Mouse (Mus musculus): ENCODE data around the gene Soat2. TPM values are rescaled to one million over a fixed set of nuclear protein-coding genes. Genes with fewer than 3 reads are reported as not detected.

Gene Soat2
- polyA plus RNA-seq, 1 experiment from 2014 or later, result 6.0 TPM

- WGBS, result 75% methylated on average over 19 of the region's 19 CpGs
- ATAC-seq (ENCODE audit: low FRiP score, low TSS enrichment), result peak; percentile 30
- peaks cover 21% of the 10 kb centered on the region for H3K36me3 ChIP-seq (ENCODE audit: control insufficient read depth, insufficient read depth, low read length)
These were observed 32.6 kb upstream of the Soat2 start for GRCm38 (mm10) chr15:102117461-102118443.

GRCm38 (mm10) chr15:102118591-102118990 is 31.7 kb upstream of the Soat2 start:
- Histone ChIP-seq H3K4me3 (ENCODE audit: low read depth, low read length) (no peak overlapping the region), H3K4me1 (replicated peaks; ENCODE audit: control insufficient read depth, insufficient read depth) (no peaks in the 10 kb centered on the region), H3K27ac (replicated peaks) (no peak overlapping the region), H3K9me3 (ENCODE audit: control insufficient read depth, low read length) (no peaks in the 10 kb centered on the region), H3K36me3 (ENCODE audit: control insufficient read depth, insufficient read depth, low read length) (peaks cover 19% of the 10 kb centered on the region), H3K4me2 (replicated peaks; ENCODE audit: low read depth) (no peak overlapping the region), H3K27me3 (ENCODE audit: control insufficient read depth, insufficient read depth, low read length) (no peaks in the 10 kb centered on the region), H3K9ac (ENCODE audit: low read length) (no peak overlapping the region)
- no peak for ATAC-seq (ENCODE audit: low FRiP score, low TSS enrichment)
- 88% methylated on average over 4 of the region's 4 CpGs for WGBS
- no peak for DNase-seq (ENCODE audit: low spot score)
- TF ChIP-seq EP300 (optimal IDR thresholded peaks at IDR 0.05) (no peak), CTCF (IDR thresholded peaks at IDR 0.05; ENCODE audit: low read depth) (no peak)

More at GRCm38 (mm10) chr15:102117461-102118443, 32.6 kb upstream of the Soat2 start:
- Histone ChIP-seq H3K4me3 (ENCODE audit: low read depth, low read length) (no peak overlapping the region), H3K4me2 (replicated peaks; ENCODE audit: low read depth) (no peak overlapping the region), H3K4me1 (replicated peaks; ENCODE audit: control insufficient read depth, insufficient read depth) (no peaks in the 10 kb centered on the region), H3K27me3 (ENCODE audit: control insufficient read depth, insufficient read depth, low read length) (no peaks in the 10 kb centered on the region), H3K9me3 (ENCODE audit: control insufficient read depth, low read length) (no peaks in the 10 kb centered on the region), H3K9ac (ENCODE audit: low read length) (no peak overlapping the region), H3K27ac (replicated peaks) (no peak overlapping the region; the same call in 1 of the 2 replicates)
- DNase-seq (ENCODE audit: low spot score), result no peak
- peak; percentile 73 for TF ChIP-seq CTCF (IDR thresholded peaks at IDR 0.05; ENCODE audit: low read depth)
- TF ChIP-seq EP300 (optimal IDR thresholded peaks at IDR 0.05), result no peak

- Histone ChIP-seq H3K27ac (replicated peaks) (no peak overlapping the region), H3K9ac (ENCODE audit: low read length) (no peak overlapping the region), H3K4me3 (ENCODE audit: low read depth, low read length) (no peak overlapping the region), H3K27me3 (ENCODE audit: control insufficient read depth, insufficient read depth, low read length) (no peaks in the 10 kb centered on the region), H3K9me3 (ENCODE audit: control insufficient read depth, low read length) (no peaks in the 10 kb centered on the region), H3K4me1 (replicated peaks; ENCODE audit: control insufficient read depth, insufficient read depth) (no peaks in the 10 kb centered on the region), H3K4me2 (replicated peaks; ENCODE audit: low read depth) (no peak overlapping the region), H3K36me3 (ENCODE audit: control insufficient read depth, insufficient read depth, low read length) (peaks cover 18% of the 10 kb centered on the region)
- ATAC-seq (ENCODE audit: low FRiP score, low TSS enrichment), result no peak
- 72% methylated on average over 8 of the region's 8 CpGs for WGBS
- DNase-seq (ENCODE audit: low spot score), result no peak
- TF ChIP-seq EP300 (optimal IDR thresholded peaks at IDR 0.05), result no peak
These were observed 31.1 kb upstream of the Soat2 start for GRCm38 (mm10) chr15:102119121-102119830.

GRCm38 (mm10) chr15:102119831-102120170 is 30.5 kb upstream of the Soat2 start:
- no peak overlapping the region for H3K4me2 ChIP-seq (replicated peaks; ENCODE audit: low read depth)
- H3K9ac ChIP-seq (ENCODE audit: low read length), result no peak overlapping the region
- TF ChIP-seq EP300 (optimal IDR thresholded peaks at IDR 0.05) (no peak), CTCF (IDR thresholded peaks at IDR 0.05; ENCODE audit: low read depth) (no peak)
- H3K27ac ChIP-seq (replicated peaks), result no peak overlapping the region
- peaks cover 18% of the 10 kb centered on the region for H3K36me3 ChIP-seq (ENCODE audit: control insufficient read depth, insufficient read depth, low read length)
- no peak overlapping the region for H3K4me3 ChIP-seq (ENCODE audit: low read depth, low read length)
- no peaks in the 10 kb centered on the region for H3K9me3 ChIP-seq (ENCODE audit: control insufficient read depth, low read length)
- no peaks in the 10 kb centered on the region for H3K27me3 ChIP-seq (ENCODE audit: control insufficient read depth, insufficient read depth, low read length)
- no peak for ATAC-seq (ENCODE audit: low FRiP score, low TSS enrichment)
- no peak for DNase-seq (ENCODE audit: low spot score)
- no peaks in the 10 kb centered on the region for H3K4me1 ChIP-seq (replicated peaks; ENCODE audit: control insufficient read depth, insufficient read depth)
- 73% methylated on average over 2 of the region's 2 CpGs for WGBS

- Histone ChIP-seq H3K27me3 (ENCODE audit: control insufficient read depth, insufficient read depth, low read length) (no peaks in the 10 kb centered on the region), H3K4me3 (ENCODE audit: low read depth, low read length) (no peak overlapping the region), H3K9ac (ENCODE audit: low read length) (no peak overlapping the region), H3K27ac (replicated peaks) (no peak overlapping the region), H3K36me3 (ENCODE audit: control insufficient read depth, insufficient read depth, low read length) (peaks cover 18% of the 10 kb centered on the region), H3K4me2 (replicated peaks; ENCODE audit: low read depth) (no peak overlapping the region), H3K4me1 (replicated peaks; ENCODE audit: control insufficient read depth, insufficient read depth) (no peaks in the 10 kb centered on the region), H3K9me3 (ENCODE audit: control insufficient read depth, low read length) (no peaks in the 10 kb centered on the region)
- ATAC-seq (ENCODE audit: low FRiP score, low TSS enrichment), result no peak; the same call in 1 of the 2 replicates
- 62% methylated on average over 5 of the region's 5 CpGs for WGBS
- DNase-seq (ENCODE audit: low spot score), result no peak
- TF ChIP-seq EP300 (optimal IDR thresholded peaks at IDR 0.05) (no peak), CTCF (IDR thresholded peaks at IDR 0.05; ENCODE audit: low read depth) (no peak)
These were observed 29.8 kb upstream of the Soat2 start for GRCm38 (mm10) chr15:102120530-102120929.

Data from stomach, postnatal 0 days (tissue).